Mouse (Mus musculus) cerebellum, adult 9-11 months (tissue): ENCODE data around the gene Ebf1.

Experiments
- DNase-seq: peaks from one replicate; pipeline ENCODE4 v3.0.0; 2022

Gene Ebf1

DNA sequence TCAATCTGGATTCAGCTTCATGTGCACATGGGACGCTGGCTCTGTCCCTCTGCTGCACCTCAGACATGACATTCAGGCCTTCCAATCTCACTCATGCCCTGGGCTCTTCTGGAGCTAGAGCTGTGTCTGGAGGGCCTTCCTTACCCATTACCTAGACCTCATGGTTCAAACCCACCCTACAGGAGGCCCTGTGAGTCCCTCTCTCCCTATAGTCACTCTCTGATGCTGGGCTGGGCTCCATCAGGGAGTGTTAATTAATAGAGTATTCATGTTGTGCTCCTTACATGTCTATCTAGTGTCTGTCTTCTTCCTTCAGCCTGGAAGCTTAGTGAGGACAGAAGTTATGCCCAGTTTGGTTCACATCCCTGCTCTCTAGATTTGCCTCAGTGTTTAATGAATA is 88.7 kb downstream of the Ebf1 start:
- no peak for DNase-seq

GRCm38 (mm10) chr11:44706386-44706785 is 89.3 kb downstream of the Ebf1 start:
- no peak for DNase-seq

DNA sequence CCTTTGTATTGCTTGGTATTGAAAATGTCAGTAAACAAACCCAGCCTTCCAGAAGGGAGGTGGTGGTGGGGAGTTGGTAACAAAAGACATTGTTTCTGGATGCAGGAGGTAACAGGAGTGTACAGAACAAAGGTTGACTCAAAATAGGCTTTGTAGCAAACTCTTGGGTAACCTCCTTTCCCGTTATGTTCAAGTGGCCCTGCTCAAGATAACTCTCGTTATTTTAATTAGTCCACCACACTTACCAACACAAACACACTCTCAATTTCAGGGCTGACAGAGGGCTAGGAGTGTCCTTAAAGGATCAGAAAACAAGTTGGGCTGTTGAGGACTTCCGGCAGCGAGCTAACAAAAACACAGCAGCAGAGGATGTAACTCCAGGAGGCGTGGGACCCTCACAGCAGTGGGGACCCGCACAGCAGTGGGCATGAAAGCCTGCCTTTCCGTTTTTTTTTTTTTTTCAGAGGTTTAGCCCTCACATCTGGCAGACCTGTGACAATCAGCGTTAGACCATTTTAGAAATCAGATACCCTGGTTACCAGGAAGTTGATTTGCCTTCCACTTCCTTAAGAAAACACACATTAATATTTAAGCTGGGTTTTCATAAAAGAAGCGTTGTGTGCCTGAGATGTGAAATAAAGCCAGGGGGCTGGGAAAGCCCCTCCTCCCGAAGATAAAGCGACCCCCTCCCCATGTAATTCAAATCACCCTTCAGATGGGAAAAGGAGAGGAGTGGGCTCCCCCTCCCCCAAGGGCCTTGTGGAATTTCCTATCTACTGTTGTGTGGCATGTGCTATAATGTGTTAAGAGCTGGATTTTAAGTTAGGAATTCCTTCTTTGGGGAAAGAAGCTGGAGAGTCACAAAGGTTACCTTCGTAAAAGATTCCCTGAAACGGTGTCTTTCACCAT is 90.5 kb downstream of the Ebf1 start:
- DNase-seq = no peak

- no peak for DNase-seq
These were observed 91.2 kb downstream of the Ebf1 start for GRCm38 (mm10) chr11:44708290-44708685.

GRCm38 (mm10) chr11:44709073-44709618 is 92.0 kb downstream of the Ebf1 start:
- DNase-seq = no peak

GRCm38 (mm10) chr11:44709869-44710460 is 92.8 kb downstream of the Ebf1 start:
- no peak for DNase-seq

DNA sequence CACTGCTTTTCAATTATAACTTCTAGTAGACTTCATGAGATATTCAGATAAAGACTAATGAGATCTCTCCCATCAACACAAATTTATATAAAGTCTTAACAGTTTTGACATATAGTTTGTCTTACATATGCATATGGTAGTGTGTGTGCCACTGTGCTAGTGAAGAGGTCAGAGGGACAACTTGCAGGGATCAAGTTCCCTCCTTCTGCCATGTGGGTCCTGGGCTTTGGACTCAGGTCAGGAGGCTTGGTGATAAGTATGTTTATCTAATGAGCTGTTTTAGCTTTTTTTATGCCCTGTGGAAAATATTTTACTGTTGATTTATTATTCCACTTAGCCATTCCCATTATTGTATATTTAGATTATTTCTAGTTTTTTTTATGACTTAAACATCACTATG is 93.7 kb downstream of the Ebf1 start:
- DNase-seq = no peak

DNA sequence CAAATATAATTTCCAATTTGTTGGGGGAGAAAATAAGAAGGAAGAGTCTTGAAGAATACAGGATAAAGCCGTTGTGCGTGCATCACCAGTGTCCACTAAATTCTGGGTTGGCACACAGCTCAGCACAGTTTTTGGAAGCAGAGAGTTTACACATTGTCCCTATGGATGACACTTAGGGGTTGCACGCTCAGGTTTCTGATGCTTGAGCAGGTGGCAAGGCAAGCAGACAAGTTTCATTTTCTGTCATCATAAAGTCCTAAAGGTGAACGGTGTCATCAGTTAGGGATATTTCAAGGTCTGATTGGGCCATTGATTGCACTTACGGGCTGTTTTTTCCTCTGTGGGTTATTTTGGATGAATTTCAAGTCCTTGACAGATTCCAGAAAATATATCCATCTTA is 97.1 kb downstream of the Ebf1 start:
- no peak for DNase-seq

- no peak for DNase-seq
These were observed 98.7 kb downstream of the Ebf1 start for GRCm38 (mm10) chr11:44715776-44716175.

DNA sequence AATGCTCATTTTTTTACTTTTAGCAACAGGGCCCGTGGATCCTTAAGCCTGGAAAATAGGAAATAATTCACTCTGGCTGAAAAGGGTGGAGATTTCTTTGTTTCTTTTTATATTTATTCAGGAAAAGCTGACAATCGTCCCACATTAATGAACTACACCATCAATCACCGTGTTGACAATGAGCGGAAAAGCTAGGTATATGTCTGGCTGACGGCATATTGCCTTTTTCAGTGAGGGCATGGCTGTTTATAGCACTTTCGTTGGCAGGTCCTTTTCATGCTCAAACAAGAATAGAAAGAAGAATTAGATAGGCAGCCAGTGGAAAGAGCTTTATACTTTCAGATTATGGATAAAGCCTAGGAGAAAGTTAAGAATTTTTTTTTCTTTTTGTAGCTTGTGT is 99.8 kb downstream of the Ebf1 start:
- no peak for DNase-seq

DNA sequence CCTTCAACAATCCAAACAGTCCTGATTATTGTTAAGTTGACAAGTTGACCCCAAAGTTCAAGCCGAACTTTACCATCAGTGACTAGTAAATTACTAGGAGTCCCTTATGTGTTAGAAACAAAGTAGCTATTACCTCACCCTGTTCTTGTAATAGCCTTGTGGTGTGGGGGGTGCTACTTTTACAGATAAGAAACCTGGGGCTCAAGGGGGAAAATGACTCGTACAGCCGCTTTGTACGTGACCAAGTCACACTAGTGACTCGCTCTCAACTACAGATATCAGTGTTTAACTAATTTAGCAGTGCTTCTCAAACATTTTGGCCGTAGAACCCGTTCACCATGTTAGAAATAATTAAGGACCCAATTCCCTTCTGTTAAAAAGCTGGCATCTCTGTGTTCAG is 100.5 kb downstream of the Ebf1 start:
- DNase-seq = no peak

DNA sequence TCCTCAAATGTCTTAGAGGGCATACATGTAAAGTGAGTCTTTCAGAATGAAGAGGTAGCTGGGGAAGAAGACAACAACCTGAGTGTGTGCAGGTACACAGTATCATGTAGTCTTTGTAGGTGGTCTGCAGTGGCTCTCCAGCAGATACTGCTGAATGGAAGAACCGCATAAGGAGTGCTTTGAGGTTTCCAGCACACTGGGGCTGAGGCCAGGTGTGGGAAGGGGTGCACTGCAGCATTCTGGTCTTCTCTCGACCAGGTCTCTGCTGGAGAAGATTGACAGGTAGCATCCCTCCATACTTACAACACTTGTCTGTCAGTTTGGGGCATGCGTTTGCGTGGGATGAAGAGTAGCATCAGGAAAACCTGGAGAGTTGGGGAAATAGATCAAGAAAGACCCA is 104.9 kb downstream of the Ebf1 start:
- no peak for DNase-seq

GRCm38 (mm10) chr11:44723950-44724502 is 106.9 kb downstream of the Ebf1 start:
- no peak for DNase-seq

DNA sequence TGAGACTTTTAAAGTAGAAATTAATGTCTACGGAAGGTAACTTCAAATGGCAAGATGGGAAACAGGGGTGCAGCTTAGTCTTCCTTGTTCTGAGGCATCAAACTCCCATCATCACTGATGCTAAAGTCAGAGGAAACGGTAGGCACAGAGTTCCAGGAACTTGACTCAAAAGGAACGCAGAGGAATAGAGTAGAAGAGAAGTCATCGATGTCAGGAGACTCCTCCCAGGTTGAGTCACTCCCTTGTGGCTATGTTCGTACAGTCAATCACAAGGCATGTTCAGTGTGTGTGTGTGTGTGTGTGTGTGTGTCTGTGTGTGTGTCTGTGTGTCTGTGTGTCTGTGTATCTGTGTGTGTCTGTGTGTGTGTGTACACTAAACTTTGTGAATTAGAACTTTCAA is 108.6 kb downstream of the Ebf1 start:
- DNase-seq = no peak

DNA sequence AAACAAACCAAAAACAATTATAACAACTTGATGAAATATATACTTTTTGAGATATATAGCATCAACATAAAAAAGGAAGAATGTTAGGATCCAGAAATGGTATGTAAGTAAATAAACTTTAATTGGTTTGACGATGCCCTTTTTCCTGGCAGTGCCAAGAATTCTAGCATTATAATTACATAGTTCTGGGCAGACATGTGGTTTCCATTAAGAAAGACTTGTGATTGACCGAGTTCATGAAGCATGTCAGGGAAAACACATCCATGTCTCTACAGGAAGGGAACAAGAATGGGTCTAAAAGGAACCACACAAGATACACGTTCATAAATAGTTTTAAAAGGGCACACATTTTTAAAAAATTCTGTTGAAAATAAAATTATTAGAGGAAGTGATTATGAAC is 110.3 kb downstream of the Ebf1 start:
- no peak for DNase-seq

DNA sequence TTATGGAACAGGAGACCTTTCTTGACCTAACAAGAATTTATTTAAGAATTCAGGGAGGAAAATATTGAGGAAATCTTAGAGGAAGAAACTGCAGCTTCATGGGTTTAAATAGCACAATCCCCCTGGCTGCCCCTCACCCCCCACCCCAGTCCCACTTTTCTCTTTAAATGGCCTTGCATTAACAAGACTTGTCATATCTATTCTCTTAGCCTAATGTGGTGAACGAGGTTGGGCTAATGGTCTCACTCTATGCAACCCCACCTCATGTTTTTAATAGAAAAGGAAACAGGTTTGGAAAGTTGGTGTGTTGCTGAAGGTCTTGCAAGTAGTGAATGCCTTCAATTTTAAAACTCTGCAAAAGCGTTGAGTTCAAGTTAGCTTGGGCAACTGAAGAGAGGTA is 110.7 kb downstream of the Ebf1 start:
- DNase-seq = no peak

- no peak for DNase-seq
These were observed 111.2 kb downstream of the Ebf1 start for GRCm38 (mm10) chr11:44728271-44728670.

DNA sequence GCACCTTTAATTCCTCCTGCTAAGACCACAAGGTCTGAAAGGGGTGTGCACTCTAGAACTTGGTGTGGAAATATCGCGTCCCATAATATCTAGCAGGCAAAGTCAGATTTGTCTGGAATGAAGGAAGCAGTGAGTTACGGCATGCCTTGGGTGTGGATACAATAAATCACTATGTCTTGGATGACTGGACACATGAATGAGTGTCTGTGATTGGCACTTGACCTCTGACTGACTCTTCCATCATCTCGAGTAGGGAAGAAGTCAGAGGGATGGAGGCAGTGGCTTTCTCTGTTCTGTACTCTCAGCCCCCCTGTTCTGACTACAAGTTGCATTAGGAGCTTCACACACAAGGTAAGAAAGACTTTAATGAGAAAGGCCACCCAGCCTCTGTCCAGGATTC is 112.8 kb downstream of the Ebf1 start:
- DNase-seq = no peak

DNA sequence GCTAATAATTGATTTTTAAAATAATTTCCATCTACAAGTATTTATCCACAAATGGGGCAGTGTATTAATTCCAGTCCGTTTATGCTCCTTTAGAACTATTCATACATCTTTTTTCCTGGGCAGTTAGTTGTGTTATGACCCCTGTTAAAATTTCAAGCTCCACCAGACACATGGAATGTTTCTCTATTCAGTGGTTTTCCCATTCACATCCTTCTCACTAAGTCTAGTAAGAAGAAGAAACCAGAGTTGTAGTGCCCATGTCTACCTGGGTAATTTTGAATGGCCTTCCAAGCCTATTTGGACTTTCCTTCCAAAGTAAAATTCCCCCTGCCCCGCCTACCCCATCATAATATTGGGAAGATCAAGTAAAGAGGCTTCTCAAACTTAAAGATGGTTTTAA is 114.6 kb downstream of the Ebf1 start:
- DNase-seq = no peak

- DNase-seq = no peak
These were observed 116.2 kb downstream of the Ebf1 start for GRCm38 (mm10) chr11:44733276-44733675.

- no peak for DNase-seq
These were observed 120.9 kb downstream of the Ebf1 start for GRCm38 (mm10) chr11:44738046-44738445.

- peak; percentile 38 for DNase-seq
These were observed 121.7 kb downstream of the Ebf1 start for GRCm38 (mm10) chr11:44738820-44739219.

DNA sequence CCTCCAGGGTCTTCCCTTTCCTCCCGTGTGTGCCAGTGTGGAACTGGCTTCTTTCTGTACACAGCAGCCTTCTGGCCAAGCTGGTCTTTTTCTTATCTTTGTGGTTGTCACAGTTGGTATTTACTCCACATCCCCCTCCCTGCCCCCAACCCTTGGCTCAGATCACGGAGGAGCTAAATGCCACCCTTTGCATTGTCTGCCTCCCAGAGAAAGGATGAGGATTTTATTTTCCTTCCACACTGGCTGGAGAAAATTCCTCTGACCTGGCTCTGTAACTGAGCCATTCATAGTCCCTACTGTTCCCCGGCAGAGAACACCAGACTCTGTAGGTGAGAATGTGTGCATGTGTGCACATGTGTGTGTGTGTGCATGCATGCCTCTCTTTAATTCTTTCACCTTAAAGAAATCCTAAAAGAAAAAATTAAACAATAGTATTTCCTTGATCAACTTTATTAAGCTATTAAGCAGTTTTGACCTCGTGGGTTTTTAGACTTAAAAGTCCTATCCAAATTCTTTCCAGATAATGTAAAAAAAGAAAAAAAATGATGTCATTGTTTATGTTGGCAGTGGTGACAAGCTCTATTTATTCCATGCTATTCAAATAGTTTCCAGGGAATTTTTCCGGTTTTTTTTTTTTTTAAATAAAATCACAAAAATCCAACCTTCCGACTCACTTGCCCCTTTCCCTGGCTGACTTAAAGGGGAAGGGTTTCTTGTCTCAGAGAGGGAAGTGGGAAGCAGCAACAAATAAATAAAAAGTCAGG is 123.3 kb downstream of the Ebf1 start:
- DNase-seq = no peak
